Mouse (Mus musculus): ENCODE measurements around the gene Rpl15. TPM values are rescaled to one million over a fixed set of nuclear protein-coding genes. Genes with fewer than 3 reads are reported as not detected.
A peak's percentile ranks its signal among the peaks of the same experiment; 100 is the strongest.
"Not testable (repeated sequence)": the region's sequence is repeated elsewhere in the genome, so short reads cannot be mapped to it uniquely, and the experiment has no call there.

Gene Rpl15
- polyA plus RNA-seq, 1 experiment from 2014 or later = 403 TPM

DNA sequence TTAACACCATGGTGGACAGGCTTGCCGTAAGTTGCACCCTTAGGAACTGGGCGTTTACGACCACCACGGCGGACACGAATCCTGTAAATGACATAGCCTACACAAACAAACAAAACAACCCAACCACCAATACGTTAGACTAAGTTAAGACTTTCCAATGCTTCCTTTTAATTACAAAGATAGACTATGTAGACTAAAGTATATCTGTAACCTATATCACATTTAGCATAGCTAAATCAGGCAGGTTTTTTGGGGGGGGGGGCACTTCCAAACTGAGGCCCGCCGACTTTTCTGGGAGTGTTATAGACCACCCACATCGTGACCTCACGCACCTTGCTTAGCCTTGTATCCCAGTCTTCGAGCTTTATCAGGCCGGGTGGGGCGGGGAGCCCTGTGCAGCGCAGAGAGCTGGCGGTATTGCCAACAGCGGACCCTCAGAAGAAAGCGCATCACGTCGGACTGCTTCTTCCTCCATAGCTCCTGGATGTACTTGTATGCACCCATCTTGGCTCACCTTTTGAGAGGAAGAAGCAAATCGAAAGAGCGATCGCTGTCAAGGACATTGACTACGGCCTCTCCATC lies 1.2 kb downstream of the Rpl15 start:
- H3K4me3 ChIP-seq (ENCODE audit: low read depth, low read length) = peak overlapping the region; percentile 92
- not testable (repeated sequence) for H3K9me3 ChIP-seq (ENCODE audit: control insufficient read depth, low read length); ATAC-seq (ENCODE audit: low FRiP score); H3K4me1 ChIP-seq (ENCODE audit: control insufficient read depth, insufficient read depth, low read length); H3K27me3 ChIP-seq (ENCODE audit: control insufficient read depth, insufficient read depth, low read length); H3K36me3 ChIP-seq (ENCODE audit: control insufficient read depth, insufficient read depth, low read length)
- H3K4me2 ChIP-seq = peak overlapping the region; percentile 72
- 1% methylated on average over 18 of the region's 24 CpGs for WGBS
- DNase-seq (ENCODE audit: low spot score, missing footprints) = peak; percentile 90
- H3K9ac ChIP-seq (ENCODE audit: low read length) = peak overlapping the region; percentile 99
- peak overlapping the region; percentile 67; the same call in 1 of the 2 replicates for H3K27ac ChIP-seq (ENCODE audit: low read depth, low read length)

DNA sequence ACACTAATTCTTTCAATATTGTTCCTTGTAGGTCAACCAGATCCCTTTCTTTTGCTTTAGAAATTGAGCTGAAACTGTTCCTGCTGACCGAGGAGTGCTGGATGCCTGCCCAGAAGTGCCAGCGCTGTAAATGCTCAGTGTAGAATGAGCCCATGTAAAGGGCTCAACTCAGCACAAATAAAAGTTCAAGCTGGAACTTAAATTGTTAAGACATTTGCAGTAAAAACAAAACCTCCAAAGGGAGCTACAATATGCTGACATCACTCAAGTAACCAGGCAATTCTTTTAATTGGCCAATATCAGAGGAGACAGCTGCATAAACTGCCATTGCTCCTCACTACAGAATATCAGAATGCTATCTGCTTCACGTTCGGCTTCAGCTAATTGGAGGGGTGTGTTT lies 7.8 kb downstream of the Rpl15 start:
- Histone ChIP-seq H3K27ac (ENCODE audit: low read depth, low read length) (no peak overlapping the region), H3K4me2 (no peak overlapping the region), H3K36me3 (ENCODE audit: control insufficient read depth, insufficient read depth, low read length) (peaks cover 4% of the 10 kb centered on the region; the same call in 1 of the 2 replicates), H3K9me3 (ENCODE audit: control insufficient read depth, low read length) (no peaks in the 10 kb centered on the region; the same call in 1 of the 2 replicates), H3K27me3 (ENCODE audit: control insufficient read depth, insufficient read depth, low read length) (no peaks in the 10 kb centered on the region), H3K4me3 (ENCODE audit: low read depth, low read length) (no peak overlapping the region), H3K9ac (ENCODE audit: low read length) (no peak overlapping the region), H3K4me1 (ENCODE audit: control insufficient read depth, insufficient read depth, low read length) (no peaks in the 10 kb centered on the region)
- ATAC-seq (ENCODE audit: low FRiP score) = no peak
- no peak for DNase-seq (ENCODE audit: low spot score, missing footprints)
- WGBS = 80% methylated on average over 4 of the region's 4 CpGs

DNA sequence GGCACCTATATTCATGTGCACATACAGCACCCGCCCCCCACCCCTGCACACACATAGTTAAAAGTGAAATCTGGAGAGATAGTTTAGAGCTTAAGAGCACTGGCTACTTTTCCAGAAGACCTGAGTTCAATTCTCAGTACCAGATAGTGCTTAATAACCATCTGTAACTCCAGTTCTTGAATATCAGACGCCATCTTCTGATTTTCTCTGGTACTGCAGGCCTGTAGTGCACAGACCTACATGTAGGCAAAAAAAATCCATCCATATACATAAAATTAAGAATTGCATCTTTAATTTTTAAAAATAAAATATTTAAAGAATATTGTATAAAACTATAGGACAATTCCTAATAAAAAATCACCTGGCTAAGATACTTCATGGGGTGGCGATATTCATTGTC lies 10.0 kb downstream of the Rpl15 start:
- H3K4me3 ChIP-seq (ENCODE audit: low read depth, low read length) = no peak overlapping the region
- WGBS = 85% methylated on average over 3 of the region's 3 CpGs
- H3K36me3 ChIP-seq (ENCODE audit: control insufficient read depth, insufficient read depth, low read length) = no peaks in the 10 kb centered on the region
- H3K9ac ChIP-seq (ENCODE audit: low read length) = no peak overlapping the region
- H3K9me3 ChIP-seq (ENCODE audit: control insufficient read depth, low read length) = no peaks in the 10 kb centered on the region; the same call in 1 of the 2 replicates
- ATAC-seq (ENCODE audit: low FRiP score) (no peak), DNase-seq (ENCODE audit: low spot score, missing footprints) (no peak)
- no peaks in the 10 kb centered on the region for H3K27me3 ChIP-seq (ENCODE audit: control insufficient read depth, insufficient read depth, low read length)
- no peak overlapping the region for H3K4me2 ChIP-seq
- no peak overlapping the region for H3K27ac ChIP-seq (ENCODE audit: low read depth, low read length)
- no peaks in the 10 kb centered on the region for H3K4me1 ChIP-seq (ENCODE audit: control insufficient read depth, insufficient read depth, low read length)

DNA sequence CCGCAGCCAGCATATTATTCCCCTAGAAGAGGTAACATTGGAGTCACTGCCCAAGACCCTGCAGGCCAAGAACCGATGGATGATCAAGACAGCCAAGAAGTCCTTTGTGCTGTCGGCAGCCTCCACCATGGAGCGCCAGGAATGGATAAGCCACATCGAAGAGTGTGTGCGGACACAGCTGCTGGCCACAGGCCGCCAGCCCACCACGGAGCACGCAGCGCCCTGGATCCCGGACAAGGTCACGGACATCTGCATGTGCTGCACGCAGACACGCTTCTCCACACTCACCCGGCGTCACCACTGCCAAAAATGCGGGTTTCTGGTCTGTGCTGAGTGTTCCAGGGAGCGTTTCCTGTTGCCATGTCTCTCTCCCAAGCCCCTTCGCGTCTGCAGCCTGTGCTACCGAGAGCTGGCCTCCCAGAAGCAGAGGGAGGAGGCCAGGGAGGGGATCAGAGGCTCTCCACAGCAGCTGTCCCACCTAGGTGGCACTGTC lies 28.5 kb downstream of the Rpl15 start:
- Histone ChIP-seq H3K4me3 (ENCODE audit: low read depth, low read length) (no peak overlapping the region), H3K27me3 (ENCODE audit: control insufficient read depth, insufficient read depth, low read length) (no peaks in the 10 kb centered on the region), H3K4me1 (ENCODE audit: control insufficient read depth, insufficient read depth, low read length) (no peaks in the 10 kb centered on the region), H3K9me3 (ENCODE audit: control insufficient read depth, low read length) (no peaks in the 10 kb centered on the region), H3K9ac (ENCODE audit: low read length) (no peak overlapping the region), H3K4me2 (no peak overlapping the region), H3K27ac (ENCODE audit: low read depth, low read length) (no peak overlapping the region), H3K36me3 (ENCODE audit: control insufficient read depth, insufficient read depth, low read length) (no peaks in the 10 kb centered on the region)
- ATAC-seq (ENCODE audit: low FRiP score) (no peak), DNase-seq (ENCODE audit: low spot score, missing footprints) (no peak)
- 90% methylated on average over 21 of the region's 21 CpGs for WGBS

DNA sequence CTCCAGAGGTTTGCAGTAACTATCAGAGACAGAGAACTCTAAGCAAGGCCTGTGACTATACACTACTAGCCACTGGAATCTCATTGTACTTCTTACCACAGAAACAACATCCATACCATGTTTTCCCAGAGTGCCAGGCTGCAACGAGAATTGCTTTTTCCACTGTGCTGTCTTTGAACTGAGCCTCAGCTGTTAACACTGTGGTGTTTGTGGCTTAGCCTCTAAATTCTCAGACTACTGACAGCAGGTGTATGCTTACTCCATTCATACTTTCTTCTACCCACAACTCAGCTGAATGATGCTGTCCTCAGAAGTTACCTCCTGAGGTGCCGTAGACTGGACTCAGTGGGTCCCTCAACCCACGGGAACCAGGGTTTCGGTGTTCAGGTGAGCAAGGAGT lies 29.4 kb downstream of the Rpl15 start:
- H3K9ac ChIP-seq (ENCODE audit: low read length) = no peak overlapping the region
- H3K36me3 ChIP-seq (ENCODE audit: control insufficient read depth, insufficient read depth, low read length) = no peaks in the 10 kb centered on the region
- H3K4me3 ChIP-seq (ENCODE audit: low read depth, low read length) = no peak overlapping the region
- no peak overlapping the region for H3K27ac ChIP-seq (ENCODE audit: low read depth, low read length)
- DNase-seq (ENCODE audit: low spot score, missing footprints) (no peak), ATAC-seq (ENCODE audit: low FRiP score) (no peak)
- WGBS = 90% methylated on average over 4 of the region's 4 CpGs
- H3K9me3 ChIP-seq (ENCODE audit: control insufficient read depth, low read length) = no peaks in the 10 kb centered on the region
- no peak overlapping the region for H3K4me2 ChIP-seq
- no peaks in the 10 kb centered on the region for H3K27me3 ChIP-seq (ENCODE audit: control insufficient read depth, insufficient read depth, low read length)
- H3K4me1 ChIP-seq (ENCODE audit: control insufficient read depth, insufficient read depth, low read length) = no peaks in the 10 kb centered on the region

DNA sequence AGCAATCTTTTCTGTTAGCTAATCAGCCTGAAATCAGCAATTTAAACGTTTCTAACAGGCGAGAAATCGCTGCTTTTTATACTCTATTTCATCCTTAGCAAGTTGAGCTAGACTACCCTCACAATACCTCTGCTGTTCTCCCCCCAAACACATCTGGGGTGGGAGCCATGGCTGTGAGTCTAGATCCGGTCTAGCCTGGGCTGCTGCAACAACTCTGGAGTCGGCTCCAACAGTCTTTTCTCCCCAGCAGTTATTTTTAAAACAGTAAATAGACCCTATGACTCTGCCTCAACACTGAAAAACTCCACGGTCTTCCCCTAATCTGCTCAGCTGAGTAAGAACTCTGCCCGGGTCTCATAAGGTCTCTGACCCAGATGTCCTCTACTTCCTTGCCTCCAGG lies 31.1 kb downstream of the Rpl15 start:
- no peak for DNase-seq (ENCODE audit: low spot score, missing footprints)
- no peak overlapping the region for H3K4me2 ChIP-seq
- WGBS = 74% methylated on average over 7 of the region's 7 CpGs
- no peaks in the 10 kb centered on the region for H3K4me1 ChIP-seq (ENCODE audit: control insufficient read depth, insufficient read depth, low read length)
- H3K9ac ChIP-seq (ENCODE audit: low read length) = no peak overlapping the region
- H3K9me3 ChIP-seq (ENCODE audit: control insufficient read depth, low read length) = no peaks in the 10 kb centered on the region
- H3K4me3 ChIP-seq (ENCODE audit: low read depth, low read length) = no peak overlapping the region
- H3K27me3 ChIP-seq (ENCODE audit: control insufficient read depth, insufficient read depth, low read length) = no peaks in the 10 kb centered on the region
- H3K27ac ChIP-seq (ENCODE audit: low read depth, low read length) = no peak overlapping the region
- ATAC-seq (ENCODE audit: low FRiP score) = no peak
- no peaks in the 10 kb centered on the region for H3K36me3 ChIP-seq (ENCODE audit: control insufficient read depth, insufficient read depth, low read length)

DNA sequence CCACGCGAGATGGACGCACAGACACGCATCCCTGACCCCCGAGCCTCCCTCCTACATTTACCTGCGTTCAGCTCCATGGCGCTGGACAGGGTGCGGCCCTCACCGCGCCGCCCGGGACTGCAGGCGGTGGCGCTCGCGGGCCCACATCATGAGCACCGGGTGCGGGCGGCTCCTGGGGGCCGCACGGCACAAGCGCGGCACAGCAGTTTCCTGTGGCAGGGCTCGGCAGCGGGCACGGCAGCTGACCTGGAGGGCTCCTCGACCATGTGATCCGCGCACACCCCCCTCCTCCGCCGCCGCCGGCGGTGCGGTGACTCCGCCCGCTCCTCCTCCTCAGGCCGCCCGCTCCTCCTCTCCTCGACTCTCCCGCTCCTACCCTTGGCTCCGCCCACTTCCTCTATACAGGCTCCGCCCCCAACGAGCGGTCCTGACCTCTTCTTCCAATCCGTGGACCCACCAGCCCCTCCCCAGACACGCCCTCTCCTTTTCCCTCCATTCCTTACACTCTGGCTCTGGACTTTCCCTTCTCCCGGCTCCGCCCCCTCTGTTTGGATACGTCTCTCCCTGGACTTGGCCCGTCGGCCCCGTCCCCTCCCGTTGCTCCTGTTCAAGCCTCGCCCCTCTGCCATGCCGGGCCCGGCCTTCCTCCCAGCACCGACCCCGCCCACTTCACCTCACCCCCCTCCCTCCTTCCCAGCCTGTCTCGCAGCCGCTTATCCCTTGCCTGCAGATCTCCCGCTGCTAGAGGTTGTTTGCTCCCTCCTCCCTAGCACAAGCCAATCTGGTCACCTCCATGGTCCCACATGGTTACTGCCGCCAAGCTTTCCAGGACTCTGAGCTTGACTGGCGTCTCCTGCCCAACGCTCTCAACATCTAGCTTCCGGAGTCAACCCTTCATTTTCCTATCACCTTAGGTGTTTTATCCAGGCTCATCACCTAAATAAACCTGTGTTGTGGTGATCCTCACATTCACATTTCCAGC lies 32.1 kb downstream of the Rpl15 start, which contains the start of gene Nr1d2:
Nr1d2 (minus strand) TSS at position 378 of the 982 bp plus-strand sequence.
- DNase-seq (ENCODE audit: low spot score, missing footprints) (peak; percentile 99), ATAC-seq (ENCODE audit: low FRiP score) (peak; percentile 93)
- peak within 1 kb of the TSS; percentile 63 for H3K9ac ChIP-seq (ENCODE audit: low read length)
- H3K36me3 ChIP-seq (ENCODE audit: control insufficient read depth, insufficient read depth, low read length) = no peaks in the 10 kb centered on the region
- H3K27me3 ChIP-seq (ENCODE audit: control insufficient read depth, insufficient read depth, low read length) = no peaks in the 10 kb centered on the region
- H3K9me3 ChIP-seq (ENCODE audit: control insufficient read depth, low read length) = no peaks in the 10 kb centered on the region
- peak within 1 kb of the TSS; percentile 20; the same call in 1 of the 2 replicates for H3K27ac ChIP-seq (ENCODE audit: low read depth, low read length)
- under 1% methylated on average over 63 of the region's 66 CpGs for WGBS
- no peaks in the 10 kb centered on the region for H3K4me1 ChIP-seq (ENCODE audit: control insufficient read depth, insufficient read depth, low read length)
- H3K4me3 ChIP-seq (ENCODE audit: low read depth, low read length) = peak within 1 kb of the TSS; percentile 72
- peak within 1 kb of the TSS; percentile 74 for H3K4me2 ChIP-seq

DNA sequence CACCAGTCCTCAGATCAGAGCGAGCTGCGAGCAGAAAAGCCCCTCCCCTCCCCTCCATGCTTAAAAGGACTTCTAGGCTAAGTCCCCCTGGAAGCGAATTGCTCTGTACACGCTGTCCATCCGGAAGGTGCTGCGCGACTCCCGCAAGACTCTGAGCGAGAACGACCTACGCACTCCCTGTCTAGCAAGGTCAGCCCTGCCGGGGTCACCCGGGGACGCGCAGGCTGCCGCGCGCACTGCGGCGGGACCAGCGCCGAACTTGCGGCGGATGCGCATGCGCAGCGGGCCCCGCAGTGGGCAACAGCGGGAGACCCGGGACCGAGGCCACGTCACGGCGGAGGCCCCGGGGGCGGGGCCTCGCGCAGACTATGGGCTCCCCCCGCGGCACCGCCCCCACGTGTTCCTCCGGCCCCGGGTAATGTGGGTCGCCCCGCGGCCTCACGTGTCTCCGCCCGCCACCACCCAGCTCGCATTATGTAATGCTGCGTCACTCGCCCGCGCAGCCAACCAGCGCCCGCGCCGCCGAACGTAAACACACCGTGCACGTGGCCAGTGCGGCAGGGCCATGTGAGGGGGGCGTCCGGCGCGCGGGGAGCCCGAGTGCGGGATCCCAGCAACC lies 33.0 kb downstream of the Rpl15 start:
- H3K4me2 ChIP-seq = peak overlapping the region; percentile 74
- no peaks in the 10 kb centered on the region for H3K9me3 ChIP-seq (ENCODE audit: control insufficient read depth, low read length)
- no peaks in the 10 kb centered on the region for H3K36me3 ChIP-seq (ENCODE audit: control insufficient read depth, insufficient read depth, low read length)
- peak overlapping the region; percentile 63 for H3K9ac ChIP-seq (ENCODE audit: low read length)
- H3K4me3 ChIP-seq (ENCODE audit: low read depth, low read length) = peak overlapping the region; percentile 72
- no peaks in the 10 kb centered on the region for H3K27me3 ChIP-seq (ENCODE audit: control insufficient read depth, insufficient read depth, low read length)
- H3K4me1 ChIP-seq (ENCODE audit: control insufficient read depth, insufficient read depth, low read length) = no peaks in the 10 kb centered on the region
- peak; percentile 99 for DNase-seq (ENCODE audit: low spot score, missing footprints)
- ATAC-seq (ENCODE audit: low FRiP score) = peak; percentile 93
- H3K27ac ChIP-seq (ENCODE audit: low read depth, low read length) = no peak overlapping the region
- WGBS = under 1% methylated on average over 66 of the region's 71 CpGs
